Mouse (Mus musculus): ENCODE measurements around the gene Tmem8.

Tmem8 gene

GRCm38 (mm10) chr17:26142796-26143195, 29.7 kb downstream of the Tmem8 start:
- DNase-seq (ENCODE audit: low spot score in 2 of 2), result no peak

GRCm38 (mm10) chr17:26143386-26143785, 30.3 kb downstream of the Tmem8 start:
- DNase-seq (ENCODE audit: low spot score in 2 of 2), result no peak

DNA sequence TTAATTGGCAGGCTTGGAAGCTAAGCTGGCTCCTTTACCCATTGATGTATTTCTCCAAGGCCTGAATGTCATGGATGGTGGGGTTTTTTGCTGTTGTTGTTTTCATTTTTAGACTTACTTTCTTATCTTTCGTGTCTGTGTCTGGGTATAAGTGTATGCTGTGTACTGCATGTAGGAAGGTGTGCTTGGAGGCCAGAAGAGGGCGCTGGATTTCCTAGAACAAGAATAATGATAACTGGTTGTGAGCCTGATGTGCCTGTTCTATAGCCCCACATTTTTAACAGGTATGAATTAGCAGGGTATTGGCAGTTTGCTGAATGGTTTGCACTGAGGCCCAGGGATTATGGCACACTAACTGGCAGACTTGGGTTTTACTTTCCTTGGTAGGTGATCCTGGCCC, 36.0 kb downstream of the Tmem8 start:
- no peak for DNase-seq (ENCODE audit: low spot score in 2 of 2)

DNA sequence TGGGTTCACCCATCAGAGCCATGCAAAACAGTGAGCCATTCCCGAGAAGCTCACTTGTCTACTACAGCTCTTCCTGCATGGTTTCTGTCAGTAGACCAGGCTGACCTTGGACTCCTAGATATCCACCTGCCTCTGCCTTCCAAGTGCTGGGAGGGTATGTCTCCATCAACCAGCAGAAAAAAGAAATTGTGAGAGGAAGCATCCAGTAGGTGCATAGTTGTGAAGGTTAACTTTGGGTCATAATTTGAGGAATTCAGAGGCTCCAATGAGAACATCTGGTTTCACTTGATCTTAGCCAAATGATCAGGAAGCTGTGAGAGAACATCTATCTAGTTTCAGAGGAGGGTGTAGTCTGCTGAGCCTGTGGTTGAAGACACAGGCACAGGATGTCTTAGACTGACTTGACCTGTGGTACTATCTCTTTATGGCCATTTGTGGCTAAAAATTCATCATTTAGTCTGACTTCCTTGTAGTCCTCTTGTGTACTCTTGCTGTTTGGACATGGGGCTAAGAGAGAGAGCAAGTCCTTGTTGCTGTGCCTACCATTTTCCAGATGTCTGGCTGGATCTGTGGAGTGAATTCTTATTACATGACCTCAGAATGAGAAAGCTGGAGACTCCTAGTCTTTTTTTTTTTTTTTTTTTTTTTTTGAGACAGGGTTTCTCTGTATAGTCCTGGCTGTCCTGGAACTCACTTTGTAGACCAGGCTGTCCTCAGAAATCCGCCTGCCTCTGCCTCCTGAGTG, 39.0 kb downstream of the Tmem8 start:
- DNase-seq (ENCODE audit: low spot score in 2 of 2), result no peak

DNA sequence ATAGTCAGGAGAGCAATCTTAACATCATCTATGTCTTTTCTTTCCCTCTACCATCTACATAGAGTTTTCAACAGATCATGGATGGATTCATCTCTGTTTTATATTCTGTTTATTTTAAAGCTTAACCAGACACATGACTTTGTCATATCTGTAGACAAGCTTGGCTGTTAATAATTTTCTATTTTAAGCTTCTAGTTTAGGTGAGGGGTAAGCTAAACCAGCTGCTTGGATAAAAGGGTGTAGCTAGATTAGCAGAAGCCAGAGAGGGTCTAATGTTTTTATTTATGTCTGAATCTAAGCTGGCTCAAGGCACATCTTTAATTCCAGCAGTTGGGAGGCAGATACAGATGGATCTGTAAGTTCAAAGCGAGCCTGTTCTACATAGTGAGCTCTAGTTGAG, 49.6 kb downstream of the Tmem8 start:
- DNase-seq (ENCODE audit: low spot score in 2 of 2), result no peak

DNA sequence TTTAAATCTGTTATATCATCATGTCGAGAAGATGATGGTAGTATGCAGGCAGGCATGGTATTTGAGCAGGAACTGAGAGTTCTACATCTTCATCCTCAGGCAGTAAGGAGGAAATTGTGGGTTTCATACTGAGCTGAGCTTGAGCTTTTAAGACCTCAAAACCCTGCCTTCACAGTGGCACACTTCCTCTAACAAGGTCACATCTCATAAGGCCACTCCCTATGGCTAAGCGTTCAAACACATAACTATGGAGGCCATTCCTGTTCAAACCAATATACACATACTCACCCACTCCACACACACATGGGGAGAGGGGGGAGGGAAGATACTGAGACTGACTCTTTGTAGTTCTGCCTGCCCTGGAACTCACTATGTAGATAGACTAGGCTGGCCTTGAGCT, 54.9 kb downstream of the Tmem8 start:
- no peak for DNase-seq (ENCODE audit: low spot score in 2 of 2)
